Mouse (Mus musculus) midbrain, embryonic 13.5 days (tissue): ENCODE data around the gene Treh. TPM values are rescaled to one million over a fixed set of nuclear protein-coding genes. Genes with fewer than 3 reads are reported as not detected.
"Not testable (repeated sequence)": the region's sequence is repeated elsewhere in the genome, so short reads cannot be mapped to it uniquely, and the experiment has no call there.

Source experiments
- ATAC-seq: fragments of 200-750 bp; cut with Nextera tagmentation; 2 replicates; pipeline ENCODE4 v1.8.0; 2017; ENCODE audit warnings: mild to moderate bottlenecking, moderate TSS enrichment, moderate library complexity
- H3K27ac ChIP-seq: fragments of 300-500 bp; sonication (generic); 2 replicates; pipeline ENCODE4 v1.5.1; 2015; ENCODE audit warnings: inconsistent platforms, mild to moderate bottlenecking, moderate library complexity
- H3K27me3 ChIP-seq: fragments of 300-500 bp; sonication (generic); 2 replicates; pipeline ENCODE4 v1.6.1; 2015; ENCODE audit warnings: mild to moderate bottlenecking, inconsistent platforms
- H3K36me3 ChIP-seq: fragments of 300-500 bp; sonication (generic); 2 replicates; pipeline ENCODE4 v1.6.1; 2015; ENCODE audit warnings: mild to moderate bottlenecking, inconsistent platforms
- H3K4me1 ChIP-seq: fragments of 300-500 bp; sonication (generic); replicated peaks from 2 replicates; pipeline ENCODE4 v1.6.1; 2015; ENCODE audit warnings: inconsistent platforms
- H3K4me2 ChIP-seq: fragments of 300-500 bp; sonication (generic); replicated peaks from 2 replicates; pipeline ENCODE4 v1.6.1; 2015; ENCODE audit warnings: moderate library complexity, mild to moderate bottlenecking, inconsistent platforms
- H3K4me3 ChIP-seq: fragments of 300-500 bp; sonication (generic); replicated peaks from 2 replicates; pipeline ENCODE4 v1.5.1; 2015; ENCODE audit warnings: mild to moderate bottlenecking, inconsistent platforms
- H3K9ac ChIP-seq: fragments of 300-500 bp; sonication (generic); replicated peaks from 2 replicates; pipeline ENCODE4 v1.6.1; 2015; ENCODE audit warnings: mild to moderate bottlenecking, inconsistent platforms
- H3K9me3 ChIP-seq: fragments of 300-500 bp; sonication (generic); 2 replicates; pipeline ENCODE4 v1.6.1; 2016; ENCODE audit warnings: mild to moderate bottlenecking, inconsistent platforms
- WGBS: fragments of 180-500 bp; shearing (Covaris S2); methylation state at CpG from one replicate; pipeline ENCODE4 v1.1.7; 2015; 5-methylcytosine and 5-hydroxymethylcytosine counted together
- polyA plus RNA-seq: library from polyadenylated mRNA; unstranded; fragments of >200 nt; fragmentation: Nextera tagmentation; extraction: Ambion mirVana; gene quantifications from 2 replicates; pipeline ENCODE4 v1.2.1, GENCODE M21; 2015

Gene Treh
- not detected in 2 replicates for polyA plus RNA-seq

GRCm38 (mm10) chr9:44673005-44673404, at the start of gene Treh:
TSS of gene Treh (plus strand) at chr9:44673233.
- no peak for ATAC-seq
- no peaks in the 10 kb centered on the region for H3K36me3 ChIP-seq
- H3K9ac ChIP-seq = no peak within 1 kb of the TSS
- no peaks in the 10 kb centered on the region for H3K4me1 ChIP-seq
- H3K4me3 ChIP-seq = no peak within 1 kb of the TSS
- H3K4me2 ChIP-seq = no peak within 1 kb of the TSS
- 83% methylated on average over 3 of the region's 3 CpGs for WGBS
- no peak within 1 kb of the TSS for H3K27ac ChIP-seq
- no peaks in the 10 kb centered on the region for H3K9me3 ChIP-seq
- no peaks in the 10 kb centered on the region for H3K27me3 ChIP-seq

- Histone ChIP-seq H3K4me3 (no peak overlapping the region), H3K36me3 (peaks cover 78% of the 10 kb centered on the region), H3K9ac (no peak overlapping the region), H3K4me1 (0 out of 2 replicates have a peak, but pooled peaks cover 4% of the 10 kb centered on the region), H3K4me2 (no peak overlapping the region), H3K9me3 (no peaks in the 10 kb centered on the region), H3K27ac (no peak overlapping the region), H3K27me3 (no peaks in the 10 kb centered on the region)
- no peak for ATAC-seq
- WGBS = 84% methylated on average over 5 of the region's 5 CpGs
Measured at GRCm38 (mm10) chr9:44624390-44624789, 48.6 kb upstream of the Treh start.

DNA sequence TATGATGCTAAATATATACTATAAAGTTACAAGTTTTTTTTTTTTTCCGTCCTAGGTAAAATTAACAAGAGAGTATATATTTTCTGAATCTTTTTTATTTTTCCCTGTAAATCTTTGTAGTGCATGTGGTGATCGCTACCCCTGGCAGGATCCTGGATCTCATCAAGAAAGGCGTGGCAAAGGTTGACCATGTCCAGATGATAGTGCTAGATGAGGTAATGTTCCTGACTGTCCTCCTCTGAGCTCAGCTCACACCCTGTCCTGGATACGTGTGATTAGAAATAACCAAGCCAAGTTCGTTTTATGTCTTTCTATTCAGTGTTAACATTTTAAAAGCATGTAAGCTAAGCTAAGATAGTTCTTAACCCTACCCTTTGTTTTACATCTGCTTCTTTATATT, 46.8 kb upstream of the Treh start:
- Histone ChIP-seq H3K4me1 (no peaks in the 10 kb centered on the region), H3K4me2 (no peak overlapping the region), H3K9me3 (no peaks in the 10 kb centered on the region), H3K36me3 (peaks cover 81% of the 10 kb centered on the region), H3K9ac (no peak overlapping the region), H3K27ac (no peak overlapping the region), H3K27me3 (no peaks in the 10 kb centered on the region), H3K4me3 (no peak overlapping the region)
- no peak for ATAC-seq
- 93% methylated on average over 5 of the region's 5 CpGs for WGBS

DNA sequence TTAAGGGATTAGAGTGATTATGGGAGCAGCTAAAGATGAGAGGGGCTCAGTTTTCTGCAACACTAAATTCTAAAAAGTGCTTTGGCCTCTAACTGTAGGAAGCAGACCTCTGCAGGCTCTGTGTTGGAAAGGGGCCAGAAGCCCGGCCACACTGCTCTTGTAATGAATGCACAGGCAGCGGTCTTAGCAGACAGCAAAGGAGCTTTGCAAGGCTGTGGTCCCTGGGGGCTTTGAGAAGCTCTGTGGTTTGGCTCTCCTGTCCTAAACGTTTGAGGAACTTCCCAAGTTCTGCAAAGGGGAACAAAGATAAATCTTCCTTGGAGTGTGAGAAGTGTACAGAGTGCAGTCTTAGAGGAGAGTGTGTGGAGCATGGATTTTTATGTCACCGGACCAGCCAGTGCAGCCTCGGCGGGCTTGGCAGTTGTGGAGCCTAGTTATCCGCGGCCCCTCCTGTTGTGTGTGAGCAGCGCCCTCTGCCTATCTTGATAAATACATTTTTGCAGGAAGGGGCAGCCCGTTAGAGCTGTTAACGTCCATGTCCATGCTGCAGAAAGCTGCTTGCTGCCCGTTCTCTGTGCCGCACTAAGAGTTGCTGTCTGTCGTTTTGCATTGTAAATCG, 35.4 kb upstream of the Treh start:
- Histone ChIP-seq H3K9me3 (no peaks in the 10 kb centered on the region), H3K9ac (no peak overlapping the region), H3K4me2 (no peak overlapping the region), H3K27ac (0 out of 2 replicates have a peak overlapping the region, but pooled peaks have one; percentile 16), H3K27me3 (no peaks in the 10 kb centered on the region), H3K4me3 (no peak overlapping the region), H3K4me1 (no peaks in the 10 kb centered on the region), H3K36me3 (peaks cover 58% of the 10 kb centered on the region)
- peak; percentile 71; the same call in 1 of the 2 replicates for ATAC-seq
- WGBS = 69% methylated on average over 15 of the region's 15 CpGs

DNA sequence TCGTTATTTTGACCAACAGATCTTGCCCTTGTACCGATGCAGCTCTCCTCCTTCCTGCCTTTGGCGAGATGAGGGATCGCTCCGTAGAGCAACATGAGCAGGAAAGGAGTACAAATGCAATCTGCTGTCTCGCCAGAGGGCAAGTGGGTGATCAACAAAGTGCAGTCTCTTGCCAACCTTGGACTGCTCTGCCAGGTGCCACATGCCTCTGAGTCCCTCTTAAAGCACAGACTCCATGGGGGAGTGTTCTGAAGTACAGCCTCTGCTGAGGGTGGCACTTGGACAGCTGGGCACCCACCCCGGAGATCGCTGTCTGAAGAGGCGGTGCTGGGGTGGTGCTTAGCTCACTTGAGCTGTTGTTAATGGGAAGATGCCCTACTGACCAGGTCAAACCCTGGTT, 34.3 kb upstream of the Treh start:
- not testable (repeated sequence) for H3K27ac ChIP-seq, ATAC-seq, H3K9me3 ChIP-seq, H3K4me2 ChIP-seq, H3K9ac ChIP-seq, H3K4me3 ChIP-seq, H3K4me1 ChIP-seq, H3K27me3 ChIP-seq
- peaks cover 48% of the 10 kb centered on the region for H3K36me3 ChIP-seq
- WGBS = 96% methylated on average over 9 of the region's 9 CpGs

DNA sequence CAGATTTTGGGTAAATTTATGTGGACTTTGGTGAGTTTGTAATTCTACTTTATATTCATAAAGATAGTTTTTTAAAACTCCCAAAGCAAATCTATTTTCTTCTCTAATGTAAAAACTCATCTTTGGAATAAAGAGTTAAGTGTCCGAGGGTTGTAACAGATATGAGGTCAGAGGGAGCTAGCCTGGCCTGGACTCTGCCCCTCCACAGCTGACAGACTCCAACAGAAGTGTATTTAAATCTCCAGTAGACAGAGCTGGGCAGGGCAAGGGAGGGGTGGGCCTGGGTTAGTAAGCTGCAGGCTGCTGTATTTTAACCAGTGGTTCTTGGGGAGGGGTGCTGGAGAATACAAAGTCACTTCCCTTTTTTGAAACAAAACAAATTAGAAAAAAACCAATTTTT, 33.0 kb upstream of the Treh start:
- not testable (repeated sequence) for H3K4me3 ChIP-seq, H3K27me3 ChIP-seq, H3K4me2 ChIP-seq, H3K4me1 ChIP-seq, ATAC-seq, H3K27ac ChIP-seq, H3K9ac ChIP-seq, H3K9me3 ChIP-seq
- peaks cover 36% of the 10 kb centered on the region for H3K36me3 ChIP-seq
- WGBS = 90% methylated on average over 1 of the region's 1 CpGs

- 86% methylated on average over 3 of the region's 3 CpGs for whole genome bisulfite sequencing
- Histone ChIP-seq H3K27me3 (no peaks in the 10 kb centered on the region), H3K4me3 (no peak overlapping the region), H3K9ac (no peak overlapping the region), H3K9me3 (no peaks in the 10 kb centered on the region), H3K27ac (no peak overlapping the region), H3K4me2 (no peak overlapping the region), H3K36me3 (peaks cover 29% of the 10 kb centered on the region), H3K4me1 (no peaks in the 10 kb centered on the region)
- ATAC-seq = no peak
Measured at GRCm38 (mm10) chr9:44640646-44641357, 32.2 kb upstream of the Treh start.

DNA sequence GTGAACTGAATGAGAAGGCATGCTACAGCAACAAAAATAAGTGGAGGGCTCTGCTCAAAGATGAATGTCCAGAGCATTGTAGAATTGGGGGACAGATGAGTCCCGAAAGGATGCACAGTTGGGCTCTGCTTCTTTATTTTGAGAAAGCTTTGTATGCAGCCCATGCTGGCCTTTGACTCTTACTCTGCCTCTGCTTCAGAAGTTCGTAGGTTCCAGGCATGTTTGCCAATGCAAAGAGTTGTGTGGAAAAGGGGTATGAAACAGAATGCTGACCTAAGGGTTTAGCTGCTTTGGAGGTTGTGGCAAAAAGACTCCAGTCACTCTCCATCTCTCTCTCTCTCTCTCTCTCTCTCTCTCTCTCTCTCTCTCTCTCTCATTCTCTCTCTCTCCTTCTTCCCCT, 31.4 kb upstream of the Treh start:
- no peaks in the 10 kb centered on the region for H3K4me1 ChIP-seq
- H3K9ac ChIP-seq = no peak overlapping the region
- H3K9me3 ChIP-seq = no peaks in the 10 kb centered on the region
- no peaks in the 10 kb centered on the region for H3K27me3 ChIP-seq
- no peak overlapping the region for H3K4me2 ChIP-seq
- peaks cover 20% of the 10 kb centered on the region for H3K36me3 ChIP-seq
- no peak overlapping the region for H3K27ac ChIP-seq
- no peak for ATAC-seq
- 89% methylated on average over 2 of the region's 2 CpGs for WGBS
- no peak overlapping the region for H3K4me3 ChIP-seq

- H3K4me3 ChIP-seq = no peak overlapping the region
Measured at GRCm38 (mm10) chr9:44643103-44643502, 29.9 kb upstream of the Treh start.

GRCm38 (mm10) chr9:44644186-44644585, 28.8 kb upstream of the Treh start:
- WGBS = 91% methylated on average over 2 of the region's 2 CpGs
- H3K9ac ChIP-seq = no peak overlapping the region
- no peaks in the 10 kb centered on the region for H3K4me1 ChIP-seq
- no peaks in the 10 kb centered on the region for H3K9me3 ChIP-seq
- no peaks in the 10 kb centered on the region for H3K36me3 ChIP-seq
- no peaks in the 10 kb centered on the region for H3K27me3 ChIP-seq
- H3K27ac ChIP-seq = no peak overlapping the region
- ATAC-seq = no peak
- H3K4me3 ChIP-seq = no peak overlapping the region
- H3K4me2 ChIP-seq = no peak overlapping the region

More at GRCm38 (mm10) chr9:44643103-44643502, 29.9 kb upstream of the Treh start:
- ATAC-seq = no peak
- WGBS = 97% methylated on average over 7 of the region's 7 CpGs
- Histone ChIP-seq H3K27me3 (no peaks in the 10 kb centered on the region), H3K4me1 (no peaks in the 10 kb centered on the region), H3K36me3 (peaks cover 7% of the 10 kb centered on the region), H3K9ac (no peak overlapping the region), H3K4me2 (no peak overlapping the region), H3K27ac (no peak overlapping the region), H3K9me3 (no peaks in the 10 kb centered on the region)

- no peaks in the 10 kb centered on the region for H3K4me1 ChIP-seq
- no peak for ATAC-seq
- H3K9ac ChIP-seq = no peak overlapping the region
- H3K27me3 ChIP-seq = no peaks in the 10 kb centered on the region
- H3K36me3 ChIP-seq = no peaks in the 10 kb centered on the region
- no peaks in the 10 kb centered on the region for H3K9me3 ChIP-seq
- no peak overlapping the region for H3K27ac ChIP-seq
- H3K4me3 ChIP-seq = no peak overlapping the region
- 74% methylated on average over 5 of the region's 5 CpGs for WGBS
- H3K4me2 ChIP-seq = no peak overlapping the region
Measured at GRCm38 (mm10) chr9:44645481-44645880, 27.6 kb upstream of the Treh start.

- H3K27me3 ChIP-seq = no peaks in the 10 kb centered on the region
- H3K4me3 ChIP-seq = no peak overlapping the region
- no peak overlapping the region for H3K9ac ChIP-seq
- H3K36me3 ChIP-seq = no peaks in the 10 kb centered on the region
- H3K4me1 ChIP-seq = no peaks in the 10 kb centered on the region
- H3K9me3 ChIP-seq = no peaks in the 10 kb centered on the region
- no peak for ATAC-seq
- no peak overlapping the region for H3K4me2 ChIP-seq
- H3K27ac ChIP-seq = no peak overlapping the region
- WGBS = 76% methylated on average over 15 of the region's 15 CpGs
Measured at GRCm38 (mm10) chr9:44645924-44646323, 27.1 kb upstream of the Treh start.
